Mouse (Mus musculus) thymus, postnatal 10 days (tissue): Measurements from ENCODE around the gene Fcnb.

Experiments used
- DNase-seq, 2 experiments: peaks; one replicate each; pipeline ENCODE4 v3.0.0; 2021; ENCODE audit warnings: low spot score in 2 of 2

Fcnb gene

DNA sequence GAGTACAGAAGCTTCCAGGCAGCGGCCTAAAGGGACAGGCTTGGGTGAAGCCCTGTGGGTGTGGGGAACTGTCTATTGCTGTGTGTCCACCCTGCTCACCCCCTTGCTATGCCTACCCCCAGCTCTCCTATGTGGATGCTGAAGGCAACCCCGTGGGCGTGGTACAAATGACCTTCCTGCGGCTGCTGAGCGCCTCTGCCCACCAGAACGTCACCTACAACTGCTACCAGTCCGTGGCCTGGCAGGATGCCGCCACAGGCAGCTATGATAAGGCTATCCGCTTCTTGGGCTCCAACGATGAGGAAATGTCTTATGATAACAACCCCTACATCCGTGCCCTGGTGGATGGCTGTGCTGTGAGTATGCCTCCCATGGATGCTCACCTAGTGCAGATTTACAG, 52.2 kb downstream of the Fcnb start:
- DNase-seq, result no peak

GRCm38 (mm10) chr2:28031860-28032259, 52.8 kb downstream of the Fcnb start:
- DNase-seq, result no peak
